Mouse (Mus musculus) myocyte (in vitro differentiated cells): ENCODE measurements at regions not wholly inside any gene's neighbourhood (a gene's known extent, or its start where the extent isn't known, plus 50 kb on each side); places are given as distances from the start of the nearest gene placed in this dataset.

ENCODE experiments used
- H3K27me3 ChIP-seq: one replicate; pipeline ENCODE4 v1.6.1; 2011; ENCODE audit not compliant: control insufficient read depth, insufficient read depth, insufficient read length
- H3K36me3 ChIP-seq: one replicate; pipeline ENCODE4 v1.6.1; 2011; ENCODE audit not compliant: control insufficient read depth, insufficient read depth
- H3K4me2 ChIP-seq: one replicate; pipeline ENCODE4 v1.6.1; 2011; ENCODE audit warnings: low read depth, control low read depth
- H3K4me3 ChIP-seq: one replicate; pipeline ENCODE4 v1.5.1; 2011; ENCODE audit warnings: mild to moderate bottlenecking, control low read depth, moderate library complexity
- H3K79me2 ChIP-seq: one replicate; pipeline ENCODE4 v1.6.1; 2011; ENCODE audit not compliant: control insufficient read depth, insufficient read depth
- H3ac ChIP-seq: one replicate; pipeline ENCODE4 v1.6.1; 2011; ENCODE audit not compliant: control insufficient read depth, insufficient read length
- CEBPB ChIP-seq: IDR thresholded peaks from 2 replicates; pipeline ENCODE4 v1.6.1; 2011; ENCODE audit warnings: mild to moderate bottlenecking, moderate library complexity; ENCODE audit not compliant: poor library complexity, insufficient read depth, severe bottlenecking
- E2F4 ChIP-seq: IDR thresholded peaks from one replicate; pipeline ENCODE4 v1.6.1; 2011; ENCODE audit warnings: mild to moderate bottlenecking, control low read depth, moderate library complexity; ENCODE audit not compliant: insufficient read depth
- MAX ChIP-seq: IDR thresholded peaks from one replicate; pipeline ENCODE4 v1.6.1; 2011; ENCODE audit warnings: low read depth, mild to moderate bottlenecking, control low read depth
- MYOD1 ChIP-seq, 3 experiments: IDR thresholded peaks; one replicate each; pipeline ENCODE4 v1.6.1; 2011; ENCODE audit warnings: control low read depth in 2 of 3, low read depth in 2 of 3, mild to moderate bottlenecking in 2 of 3, moderate library complexity in 1 of 3; ENCODE audit not compliant: insufficient read length in 2 of 3, control insufficient read depth in 1 of 3
- MYOG ChIP-seq, 3 experiments: IDR thresholded peaks; one replicate each; pipeline ENCODE4 v1.6.1; 2011; ENCODE audit warnings: control low read depth in 2 of 3, low read depth in 2 of 3, mild to moderate bottlenecking in 2 of 3; ENCODE audit not compliant: insufficient read length in 2 of 3, control insufficient read depth in 1 of 3, insufficient read depth in 1 of 3
- POLR2A ChIP-seq: IDR thresholded peaks from one replicate; pipeline ENCODE4 v1.6.1; 2011; ENCODE audit warnings: low read depth, mild to moderate bottlenecking, control low read depth, moderate library complexity; ENCODE audit not compliant: insufficient read length
- POLR2AphosphoS2 ChIP-seq: IDR thresholded peaks from one replicate; pipeline ENCODE4 v1.6.1; 2011; ENCODE audit warnings: low read depth, control low read depth; ENCODE audit not compliant: insufficient read length
- REST ChIP-seq: IDR thresholded peaks from one replicate; pipeline ENCODE4 v1.6.1; 2011; ENCODE audit warnings: mild to moderate bottlenecking, control low read depth, moderate library complexity; ENCODE audit not compliant: insufficient read depth, insufficient read length
- SRF ChIP-seq: IDR thresholded peaks from one replicate; pipeline ENCODE4 v1.6.1; 2011; ENCODE audit warnings: low read depth; ENCODE audit not compliant: control insufficient read depth, insufficient read length
- TCF12 ChIP-seq: IDR thresholded peaks from one replicate; pipeline ENCODE4 v1.6.1; 2011; ENCODE audit warnings: mild to moderate bottlenecking, control low read depth; ENCODE audit not compliant: poor library complexity, insufficient read depth, severe bottlenecking
- TCF3 ChIP-seq: IDR thresholded peaks from one replicate; pipeline ENCODE4 v1.6.1; 2011; ENCODE audit warnings: low read depth, control low read depth; ENCODE audit not compliant: insufficient read length
- USF1 ChIP-seq: IDR thresholded peaks from one replicate; pipeline ENCODE4 v1.6.1; 2011; ENCODE audit warnings: low read depth, mild to moderate bottlenecking, control low read depth, moderate library complexity

DNA sequence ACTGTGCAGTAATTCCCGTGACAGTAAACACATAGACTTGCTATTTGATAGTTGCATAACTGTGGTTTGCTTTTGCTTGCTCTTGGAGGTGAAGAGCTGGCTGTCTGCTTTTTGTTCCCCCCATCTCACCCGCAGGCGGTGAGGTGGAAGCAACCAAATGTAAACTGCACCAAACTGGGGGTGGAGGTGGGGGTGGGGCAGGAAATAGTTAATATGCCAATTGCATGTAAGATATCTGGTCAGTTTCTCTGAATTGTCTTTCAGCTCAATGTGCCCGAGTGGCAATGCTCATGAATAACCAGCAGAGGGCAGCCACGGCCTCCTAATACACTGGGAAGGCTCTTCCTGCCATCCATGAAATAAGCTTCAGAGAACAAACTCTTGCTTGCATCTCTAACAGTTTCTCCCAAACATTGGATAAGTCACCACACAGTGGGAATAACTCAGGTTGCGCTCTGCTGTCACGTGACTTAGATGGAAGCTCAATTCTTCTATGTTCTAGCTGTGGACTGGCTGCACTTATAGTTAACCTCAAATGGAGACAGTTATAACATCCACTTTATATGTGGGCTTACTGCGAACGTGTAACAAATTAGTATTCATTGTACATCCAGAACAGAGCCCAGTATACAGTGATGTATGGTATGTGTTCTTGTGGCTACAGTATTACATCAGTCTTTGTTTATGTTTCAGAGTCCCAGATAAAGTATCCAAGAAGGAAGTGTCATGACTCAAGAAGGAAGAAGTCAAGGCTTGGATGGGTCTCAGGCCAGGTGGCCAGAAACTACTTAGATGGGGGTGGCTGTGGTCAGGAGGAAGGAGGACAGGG lies 62.0 kb upstream of the Egflam start:
- H3K4me3 ChIP-seq, result no peak overlapping the region
- H3K27me3 ChIP-seq, result no peaks in the 10 kb centered on the region
- H3K36me3 ChIP-seq, result no peaks in the 10 kb centered on the region
- TF ChIP-seq USF1 (peak; percentile 74), TCF3 (no peak)
- no peaks in the 10 kb centered on the region for H3K79me2 ChIP-seq
- H3K4me2 ChIP-seq, result no peak overlapping the region
- H3ac ChIP-seq, result no peak overlapping the region

DNA sequence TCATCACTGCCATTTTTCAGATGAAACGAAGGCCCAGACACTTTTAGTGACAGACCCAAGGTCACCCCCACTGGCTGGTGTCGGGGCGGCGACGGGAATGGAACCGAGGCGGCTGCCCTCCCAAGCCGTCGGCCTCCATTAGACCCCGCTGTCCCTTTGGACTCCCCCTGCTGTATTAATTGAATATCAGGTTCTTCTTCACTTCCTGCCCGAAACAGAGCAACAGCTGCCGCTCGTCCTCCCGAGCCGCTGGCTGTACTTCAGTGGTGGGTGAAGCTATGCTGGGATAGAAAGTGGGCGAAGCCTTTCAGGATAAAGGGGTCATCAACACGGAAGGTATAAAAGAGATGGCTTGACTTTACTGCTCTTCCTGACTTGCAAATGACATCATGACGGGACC lies 64.4 kb upstream of the Egflam start:
- Histone ChIP-seq H3K79me2 (no peaks in the 10 kb centered on the region), H3K36me3 (no peaks in the 10 kb centered on the region), H3K4me2 (no peak overlapping the region), H3ac (no peak overlapping the region), H3K4me3 (no peak overlapping the region), H3K27me3 (no peaks in the 10 kb centered on the region)
- TF ChIP-seq E2F4 (no peak), POLR2A (no peak), CEBPB (no peak), REST (no peak), USF1 (no peak), SRF (no peak), MAX (no peak), MYOG (IDR thresholded peaks at IDR 0.05; ENCODE audit: control insufficient read depth in 1 of 3, insufficient read depth in 1 of 3, insufficient read length in 2 of 3, low read depth in 2 of 3) (no peak), MYOD1 (IDR thresholded peaks at IDR 0.05; ENCODE audit: control insufficient read depth in 1 of 3, insufficient read length in 2 of 3, low read depth in 2 of 3) (no peak), TCF12 (no peak)

DNA sequence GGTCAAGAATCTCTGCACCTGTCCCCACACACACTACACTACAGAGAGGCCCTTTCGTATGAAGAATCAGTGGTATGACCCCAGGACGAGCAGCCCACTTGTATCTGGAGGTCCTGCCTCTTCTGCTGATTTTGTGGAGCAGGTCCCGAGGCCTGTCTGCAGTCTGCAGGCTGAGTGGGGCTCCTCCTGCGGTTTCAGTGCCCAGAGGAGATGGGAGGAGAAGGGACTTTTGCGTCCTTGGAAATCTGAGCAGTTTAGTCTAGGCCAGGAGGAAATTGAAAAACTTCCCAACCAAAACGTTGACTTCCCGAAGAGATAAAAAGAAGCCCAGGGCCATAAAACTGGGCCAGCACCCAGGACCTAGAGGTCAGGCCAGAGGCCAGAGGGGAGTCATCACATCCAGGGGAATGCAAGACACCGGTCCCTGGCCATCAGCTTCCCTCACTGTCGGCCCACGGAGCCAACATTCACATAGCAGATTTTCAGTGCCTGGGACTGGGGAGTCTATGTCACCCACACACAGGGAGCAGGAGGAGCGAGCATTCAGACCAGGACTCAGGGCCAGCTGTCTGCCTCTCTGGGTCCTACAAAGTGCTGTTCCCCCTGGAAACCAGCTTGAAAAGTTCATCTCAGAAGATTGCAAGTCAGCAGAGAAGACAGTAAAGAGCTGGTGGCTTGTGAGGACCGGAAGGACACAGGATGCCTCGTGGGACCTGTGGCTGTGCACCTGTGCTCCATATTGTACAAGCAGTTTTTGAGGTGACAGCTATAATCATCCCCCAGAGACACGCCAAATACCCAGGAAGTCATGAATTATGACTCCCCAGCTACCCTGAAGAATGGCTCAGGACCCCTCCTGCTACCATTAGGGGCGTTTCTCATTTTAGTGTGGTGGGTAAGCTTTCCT lies 65.5 kb upstream of the Egflam start:
- no peaks in the 10 kb centered on the region for H3K36me3 ChIP-seq
- no peak for TF ChIP-seq TCF3
- H3K4me2 ChIP-seq, result no peak overlapping the region
- no peaks in the 10 kb centered on the region for H3K79me2 ChIP-seq
- H3K27me3 ChIP-seq, result no peaks in the 10 kb centered on the region
- no peak overlapping the region for H3K4me3 ChIP-seq
- no peak overlapping the region for H3ac ChIP-seq

DNA sequence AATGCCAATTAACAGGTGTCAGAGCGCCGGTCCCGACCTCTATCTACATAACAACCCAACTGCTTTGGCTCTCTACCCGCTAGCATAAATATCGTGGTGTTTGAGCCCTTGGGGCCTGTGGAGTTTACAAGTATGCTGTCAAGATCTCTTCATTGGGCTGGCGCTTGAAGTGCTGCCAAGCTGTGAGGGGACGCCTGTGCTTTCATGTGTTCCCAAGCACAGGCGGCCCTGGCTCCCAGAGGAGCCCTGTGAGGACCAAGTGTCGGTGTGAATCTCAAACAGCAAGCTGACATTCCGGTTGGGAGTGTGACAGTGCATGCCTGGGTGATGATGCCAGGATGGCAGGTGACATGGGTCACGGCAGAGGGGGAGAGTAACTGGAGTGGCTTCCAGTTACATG lies 82.0 kb upstream of the Egflam start:
- H3K4me2 ChIP-seq, result no peak overlapping the region
- H3K4me3 ChIP-seq, result no peak overlapping the region
- no peak overlapping the region for H3ac ChIP-seq
- TF ChIP-seq POLR2A (no peak), REST (no peak), MYOG (IDR thresholded peaks at IDR 0.05; ENCODE audit: control insufficient read depth in 1 of 3, insufficient read depth in 1 of 3, insufficient read length in 2 of 3, low read depth in 2 of 3) (peak in 1 of 3 experiments; percentile 14), E2F4 (no peak), USF1 (no peak)
- no peaks in the 10 kb centered on the region for H3K79me2 ChIP-seq
- H3K27me3 ChIP-seq, result no peaks in the 10 kb centered on the region
- H3K36me3 ChIP-seq, result no peaks in the 10 kb centered on the region

DNA sequence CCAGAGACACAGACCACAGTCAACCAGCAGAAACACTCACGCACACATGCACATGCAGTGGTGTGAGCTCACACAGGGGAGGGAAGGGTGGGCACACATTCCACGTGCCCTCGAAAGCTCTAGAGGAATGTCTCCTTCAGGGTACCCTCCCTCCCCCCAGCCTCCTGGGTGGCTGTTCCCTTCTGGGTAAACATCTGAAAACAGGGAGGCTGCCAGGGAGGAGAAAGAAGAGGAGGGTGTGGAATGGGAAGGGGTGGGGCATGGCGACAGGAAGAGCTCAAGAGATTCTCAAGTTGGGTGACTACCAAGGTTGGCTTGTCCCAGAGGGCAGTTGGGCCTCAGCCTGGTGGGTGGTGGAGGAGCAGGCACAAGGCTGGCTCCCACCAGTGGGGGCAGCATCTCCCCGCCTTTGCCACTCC lies 82.6 kb upstream of the Egflam start:
- Histone ChIP-seq H3ac (no peak overlapping the region), H3K79me2 (no peaks in the 10 kb centered on the region), H3K36me3 (no peaks in the 10 kb centered on the region), H3K27me3 (no peaks in the 10 kb centered on the region), H3K4me3 (no peak overlapping the region), H3K4me2 (no peak overlapping the region)
- TF ChIP-seq CEBPB, result no peak
- no peak for TF ChIP-seq TCF3
- no peak for TF ChIP-seq POLR2A
- TF ChIP-seq MYOG (IDR thresholded peaks at IDR 0.05; ENCODE audit: control insufficient read depth in 1 of 3, insufficient read depth in 1 of 3, insufficient read length in 2 of 3, low read depth in 2 of 3), result no peak
- no peak for TF ChIP-seq MYOD1 (IDR thresholded peaks at IDR 0.05; ENCODE audit: control insufficient read depth in 1 of 3, insufficient read length in 2 of 3, low read depth in 2 of 3)
- TF ChIP-seq SRF, result no peak
- no peak for TF ChIP-seq USF1
- no peak for TF ChIP-seq POLR2AphosphoS2
